Mouse (Mus musculus): Measurements from ENCODE around the gene Nrp1. TPM values are rescaled to one million over a fixed set of nuclear protein-coding genes. Genes with fewer than 3 reads are reported as not detected.

Gene Nrp1
- polyA plus RNA-seq (2015; fragmentation: Nextera tagmentation; extraction: Ambion mirVana), result 82.5 and 90.4 TPM in 2 replicates

DNA sequence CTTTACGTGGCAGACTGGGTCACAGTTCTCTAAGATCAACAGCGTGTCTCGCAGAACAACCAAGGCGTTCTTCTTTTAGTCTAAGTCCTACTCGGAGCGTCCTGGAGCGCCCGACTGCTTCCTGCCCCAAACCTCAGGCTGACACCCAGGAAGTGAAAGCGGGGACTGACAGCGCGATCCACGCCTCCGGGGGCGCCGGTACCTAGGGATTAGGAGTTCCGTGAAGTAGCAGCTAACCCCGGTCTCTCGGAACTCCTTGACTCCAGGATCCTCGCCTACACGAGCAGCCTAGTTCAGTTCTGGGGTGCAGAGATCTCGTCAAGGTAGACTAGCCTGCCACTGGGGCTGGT, at the start of gene Nrp1:
Gene Nrp1, plus strand, starts transcription at position 199 of the 350 bp plus-strand sequence.
- H3K4me3 ChIP-seq, result peak within 1 kb of the TSS; percentile 87
- 0 out of 2 replicates have a peak, but pooled peaks cover 4% of the 10 kb centered on the region for H3K27me3 ChIP-seq
- no peaks in the 10 kb centered on the region for H3K9me3 ChIP-seq
- H3K27ac ChIP-seq, result peak within 1 kb of the TSS; percentile 97
- WGBS, result under 1% methylated on average over 21 of the region's 21 CpGs
- peaks cover 52% of the 10 kb centered on the region for H3K4me1 ChIP-seq (replicated peaks)
- peak; percentile 37 for ATAC-seq (ENCODE audit: low FRiP score)
- H3K36me3 ChIP-seq, result no peaks in the 10 kb centered on the region
- H3K9ac ChIP-seq, result peak within 1 kb of the TSS; percentile 95
- H3K4me2 ChIP-seq, result peak within 1 kb of the TSS; percentile 98

DNA sequence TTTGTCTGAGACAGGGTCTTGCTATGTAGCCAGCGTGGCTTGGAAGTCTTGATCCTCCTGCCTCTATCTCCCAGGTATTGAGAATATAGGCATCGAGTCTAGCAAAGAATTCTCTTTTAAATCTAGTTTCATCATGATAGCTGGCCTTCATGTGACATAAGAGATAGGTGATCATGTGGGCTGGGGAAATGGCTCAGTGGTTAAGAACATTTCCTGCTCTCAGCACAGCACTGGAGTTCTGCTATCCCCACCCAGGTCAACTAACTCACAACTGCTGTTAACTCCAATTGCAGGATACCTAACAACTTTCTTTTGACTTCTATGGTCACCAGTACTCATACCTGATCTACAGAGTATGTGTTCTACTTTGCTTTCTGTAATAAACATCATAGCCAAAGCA, 37.6 kb upstream of the Nrp1 start:
- Histone ChIP-seq H3K36me3 (no peaks in the 10 kb centered on the region), H3K9ac (no peak overlapping the region), H3K27ac (no peak overlapping the region), H3K4me3 (no peak overlapping the region), H3K4me1 (replicated peaks) (no peaks in the 10 kb centered on the region), H3K4me2 (no peak overlapping the region), H3K27me3 (no peaks in the 10 kb centered on the region), H3K9me3 (no peaks in the 10 kb centered on the region)
- no peak for ATAC-seq (ENCODE audit: low FRiP score)
- 91% methylated on average over 2 of the region's 2 CpGs for WGBS

DNA sequence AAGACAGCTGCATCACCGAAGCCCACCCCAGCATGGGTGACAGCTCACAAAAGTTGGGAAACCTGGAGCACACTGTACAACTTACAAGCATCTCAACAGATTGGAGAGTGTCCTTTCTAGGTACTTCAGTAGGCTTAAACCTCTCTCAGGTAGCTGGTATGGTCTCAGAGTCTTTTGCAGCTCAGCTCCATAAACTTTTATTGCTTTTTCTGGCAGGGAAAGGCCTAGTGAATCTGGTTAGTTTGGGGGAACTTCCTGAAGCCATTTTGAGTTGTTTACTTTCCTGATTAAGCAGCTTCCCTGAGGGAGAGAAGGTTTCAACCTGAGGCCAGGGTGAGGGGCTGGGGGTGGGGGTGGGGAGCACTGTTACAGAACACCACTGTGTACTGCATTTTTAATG, 31.1 kb upstream of the Nrp1 start:
- Histone ChIP-seq H3K9me3 (no peaks in the 10 kb centered on the region), H3K36me3 (no peaks in the 10 kb centered on the region), H3K4me1 (replicated peaks) (no peaks in the 10 kb centered on the region), H3K27ac (no peak overlapping the region), H3K9ac (no peak overlapping the region), H3K27me3 (no peaks in the 10 kb centered on the region), H3K4me3 (no peak overlapping the region), H3K4me2 (no peak overlapping the region)
- 93% methylated on average over 1 of the region's 1 CpGs for WGBS
- ATAC-seq (ENCODE audit: low FRiP score), result no peak

DNA sequence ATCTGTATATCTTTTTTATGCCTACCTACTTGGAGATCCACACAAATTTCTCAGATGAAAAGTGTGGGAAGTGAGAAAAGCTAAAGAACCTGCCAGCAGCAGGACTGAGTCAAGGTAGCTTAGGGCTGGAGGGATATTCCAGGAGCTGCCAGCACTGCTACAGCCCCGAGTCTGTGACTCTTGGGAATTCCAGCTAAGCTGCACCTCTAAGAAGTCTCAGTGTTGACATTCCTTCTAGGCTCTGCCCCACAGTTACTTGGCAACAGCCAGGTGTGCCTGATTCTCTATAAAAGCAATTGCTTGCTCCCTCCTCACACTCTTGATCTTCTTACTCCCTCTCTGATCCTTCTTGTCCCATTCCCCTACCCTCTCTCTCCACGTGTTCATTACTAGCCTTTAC, 30.5 kb upstream of the Nrp1 start:
- Histone ChIP-seq H3K27ac (no peak overlapping the region), H3K9me3 (no peaks in the 10 kb centered on the region), H3K4me1 (replicated peaks) (no peaks in the 10 kb centered on the region), H3K36me3 (no peaks in the 10 kb centered on the region), H3K27me3 (no peaks in the 10 kb centered on the region), H3K9ac (no peak overlapping the region), H3K4me2 (no peak overlapping the region), H3K4me3 (no peak overlapping the region)
- 30% methylated on average over 2 of the region's 2 CpGs for WGBS
- no peak for ATAC-seq (ENCODE audit: low FRiP score)

DNA sequence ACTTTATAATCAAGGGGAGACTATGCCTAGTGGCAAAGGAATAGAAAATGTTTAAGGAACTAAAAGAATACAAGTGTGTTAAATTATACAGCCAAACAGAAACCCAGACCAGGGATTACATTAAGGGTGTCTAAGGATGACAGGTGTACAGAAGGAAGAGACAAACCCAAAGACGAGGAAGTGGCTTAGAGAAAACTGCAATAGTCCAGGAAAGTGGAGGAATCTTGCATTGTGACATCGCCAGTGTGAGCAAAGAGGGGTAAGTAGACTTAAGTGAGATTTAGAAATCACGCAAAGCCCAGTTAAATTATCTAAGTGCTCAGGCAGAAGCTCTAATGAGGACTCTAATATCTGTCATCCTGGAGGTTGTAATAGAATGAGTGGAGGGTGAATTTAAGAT, 28.9 kb upstream of the Nrp1 start:
- 88% methylated on average over 3 of the region's 3 CpGs for WGBS
- no peaks in the 10 kb centered on the region for H3K27me3 ChIP-seq
- no peak overlapping the region for H3K27ac ChIP-seq
- no peak overlapping the region for H3K9ac ChIP-seq
- H3K9me3 ChIP-seq, result no peaks in the 10 kb centered on the region
- H3K4me3 ChIP-seq, result no peak overlapping the region
- no peak overlapping the region for H3K4me2 ChIP-seq
- no peak for ATAC-seq (ENCODE audit: low FRiP score)
- no peaks in the 10 kb centered on the region for H3K4me1 ChIP-seq (replicated peaks)
- H3K36me3 ChIP-seq, result no peaks in the 10 kb centered on the region

DNA sequence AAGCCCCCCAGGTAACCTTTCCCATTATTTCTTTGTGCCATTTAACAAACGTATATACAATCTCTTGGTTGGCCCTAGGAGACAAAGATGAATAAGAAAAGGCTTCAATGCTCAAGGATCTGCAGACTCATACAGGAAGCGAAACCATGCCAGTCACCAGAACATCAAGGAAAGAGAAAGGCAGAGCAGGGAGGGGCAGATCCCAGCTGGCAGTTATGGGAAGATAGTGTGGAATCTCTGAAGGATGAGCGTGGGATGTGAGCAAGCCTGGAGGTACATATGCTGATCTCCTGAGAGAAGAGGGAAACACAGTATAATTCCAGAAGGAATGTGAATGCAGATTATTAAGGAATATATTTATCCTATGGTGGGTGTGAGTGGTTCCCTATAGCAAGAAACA, 22.4 kb upstream of the Nrp1 start:
- Histone ChIP-seq H3K9me3 (no peaks in the 10 kb centered on the region), H3K4me3 (no peak overlapping the region), H3K9ac (no peak overlapping the region), H3K4me1 (replicated peaks) (no peaks in the 10 kb centered on the region), H3K27ac (no peak overlapping the region), H3K36me3 (no peaks in the 10 kb centered on the region), H3K4me2 (no peak overlapping the region), H3K27me3 (no peaks in the 10 kb centered on the region)
- 85% methylated on average over 3 of the region's 3 CpGs for WGBS
- no peak for ATAC-seq (ENCODE audit: low FRiP score)

DNA sequence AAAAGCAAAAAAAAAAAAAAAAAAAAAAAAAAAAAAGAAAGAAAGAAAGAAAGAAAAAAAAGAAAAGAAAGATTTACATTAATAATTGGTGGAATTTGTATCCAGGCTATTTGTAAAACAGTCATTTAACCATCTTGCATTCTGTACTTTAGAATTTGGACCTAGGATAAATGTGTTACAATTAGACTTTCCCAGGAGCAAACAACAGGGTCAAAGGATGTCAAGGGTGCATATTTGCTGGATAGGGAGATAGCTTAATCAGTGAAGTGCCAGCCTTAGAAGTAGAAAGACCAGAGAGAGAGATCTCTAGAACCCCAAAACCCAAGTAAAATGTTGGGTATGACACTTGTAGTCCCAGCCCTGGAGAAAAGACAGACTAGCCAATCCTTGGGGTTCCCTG, 19.5 kb upstream of the Nrp1 start:
- Histone ChIP-seq H3K36me3 (no peaks in the 10 kb centered on the region), H3K4me1 (replicated peaks) (no peaks in the 10 kb centered on the region), H3K4me3 (no peak overlapping the region), H3K27ac (no peak overlapping the region), H3K9me3 (no peaks in the 10 kb centered on the region), H3K27me3 (no peaks in the 10 kb centered on the region), H3K4me2 (no peak overlapping the region), H3K9ac (no peak overlapping the region)
- ATAC-seq (ENCODE audit: low FRiP score), result no peak

DNA sequence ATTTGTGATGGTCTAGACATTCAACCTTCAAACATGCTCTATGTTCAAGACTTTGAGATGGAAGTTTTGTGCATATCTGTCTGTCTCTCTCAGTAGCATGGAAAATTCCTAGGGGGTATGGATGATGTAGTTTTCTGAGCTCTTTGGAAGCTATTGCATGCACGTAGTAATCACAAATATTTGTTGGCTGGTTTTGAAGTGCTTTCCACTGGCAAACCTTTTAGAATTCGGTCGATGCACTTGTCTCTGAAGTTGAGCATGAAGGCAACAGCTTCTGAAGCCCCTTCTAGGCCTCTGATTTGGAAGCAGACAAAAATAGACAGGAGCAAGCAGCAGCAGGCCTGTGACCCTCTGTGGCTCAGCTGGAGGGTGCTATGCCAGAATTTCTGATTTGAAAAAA, 18.9 kb upstream of the Nrp1 start:
- no peaks in the 10 kb centered on the region for H3K9me3 ChIP-seq
- WGBS, result 95% methylated on average over 3 of the region's 3 CpGs
- H3K27me3 ChIP-seq, result no peaks in the 10 kb centered on the region
- no peak overlapping the region for H3K9ac ChIP-seq
- no peaks in the 10 kb centered on the region for H3K4me1 ChIP-seq (replicated peaks)
- ATAC-seq (ENCODE audit: low FRiP score), result no peak
- no peak overlapping the region for H3K27ac ChIP-seq
- no peaks in the 10 kb centered on the region for H3K36me3 ChIP-seq
- no peak overlapping the region for H3K4me3 ChIP-seq
- H3K4me2 ChIP-seq, result no peak overlapping the region

DNA sequence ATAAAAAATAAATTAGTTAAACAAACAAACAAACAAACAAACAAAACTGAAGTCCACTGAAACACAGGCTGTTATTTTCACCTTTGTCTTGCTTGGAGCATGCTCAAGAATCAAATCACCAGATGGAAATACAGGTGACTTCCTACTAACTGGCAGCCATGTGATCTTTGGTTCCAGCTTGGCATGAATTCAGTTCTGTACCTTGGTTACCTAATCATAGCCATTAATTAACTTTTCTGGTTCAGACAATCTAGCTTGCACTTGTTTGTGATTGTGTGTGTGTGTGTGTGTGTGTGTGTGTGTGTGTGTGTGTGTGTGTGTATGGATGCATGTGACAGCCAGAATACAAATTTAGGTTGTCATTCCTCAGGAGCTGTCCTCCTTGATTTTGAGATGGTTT, 8.0 kb upstream of the Nrp1 start:
- Histone ChIP-seq H3K9ac (no peak overlapping the region), H3K27ac (no peak overlapping the region), H3K4me2 (no peak overlapping the region), H3K4me3 (no peak overlapping the region), H3K36me3 (no peaks in the 10 kb centered on the region), H3K4me1 (replicated peaks) (peaks cover 3% of the 10 kb centered on the region; the same call in 1 of the 2 replicates), H3K9me3 (no peaks in the 10 kb centered on the region), H3K27me3 (no peaks in the 10 kb centered on the region)
- no peak for ATAC-seq (ENCODE audit: low FRiP score)

DNA sequence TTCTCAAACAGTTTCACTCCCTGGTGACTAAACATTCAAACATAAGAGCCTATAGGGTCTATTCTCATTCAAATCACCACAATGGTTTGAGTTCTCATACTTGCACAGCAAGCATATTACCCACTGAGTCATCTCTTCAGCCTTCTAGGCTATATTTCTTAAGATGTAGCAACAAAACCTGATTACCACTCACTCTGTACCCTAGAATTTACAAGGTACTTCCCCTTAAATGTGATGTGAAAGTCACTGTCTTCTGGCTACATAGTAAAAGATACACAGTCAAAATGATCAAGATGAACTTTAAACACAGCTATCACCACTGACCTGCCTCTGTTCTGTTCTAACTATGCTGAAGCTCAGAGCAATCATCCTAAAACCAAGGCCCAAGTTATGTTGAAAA, 7.2 kb upstream of the Nrp1 start:
- ATAC-seq (ENCODE audit: low FRiP score), result no peak
- no peak overlapping the region for H3K4me3 ChIP-seq
- H3K27me3 ChIP-seq, result 0 out of 2 replicates have a peak, but pooled peaks cover 3% of the 10 kb centered on the region

DNA sequence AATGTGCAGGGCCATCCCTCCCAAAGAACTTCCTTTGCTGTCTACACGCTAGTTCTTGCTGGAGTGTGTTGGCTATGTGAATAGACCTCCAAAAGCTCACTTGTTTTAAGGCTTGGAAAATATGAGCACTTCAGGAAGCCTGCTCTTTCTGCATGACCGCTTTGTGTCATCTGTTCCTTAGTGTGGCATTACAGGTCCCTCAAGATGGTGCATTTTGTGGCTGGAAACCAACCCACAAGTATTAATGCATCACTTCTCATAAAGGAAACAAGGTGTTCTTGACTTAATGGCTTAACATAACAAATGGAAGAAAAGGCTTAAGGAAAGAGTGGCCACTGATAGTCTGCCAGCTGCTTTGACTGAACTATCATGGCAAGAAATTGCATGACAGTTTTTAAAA, 5.6 kb upstream of the Nrp1 start:
- H3K36me3 ChIP-seq, result no peaks in the 10 kb centered on the region
- H3K27me3 ChIP-seq, result 0 out of 2 replicates have a peak, but pooled peaks cover 4% of the 10 kb centered on the region
- no peaks in the 10 kb centered on the region for H3K9me3 ChIP-seq
- no peak overlapping the region for H3K4me2 ChIP-seq
- WGBS, result 91% methylated on average over 2 of the region's 2 CpGs
- no peak overlapping the region for H3K9ac ChIP-seq
- no peak overlapping the region for H3K27ac ChIP-seq
- H3K4me1 ChIP-seq (replicated peaks), result peaks cover 16% of the 10 kb centered on the region
- ATAC-seq (ENCODE audit: low FRiP score), result no peak
- H3K4me3 ChIP-seq, result no peak overlapping the region

More for the DNA sequence above, 7.2 kb upstream of the Nrp1 start:
- no peak overlapping the region for H3K27ac ChIP-seq
- H3K9me3 ChIP-seq, result no peaks in the 10 kb centered on the region
- H3K36me3 ChIP-seq, result no peaks in the 10 kb centered on the region
- no peak overlapping the region for H3K9ac ChIP-seq
- no peak overlapping the region for H3K4me2 ChIP-seq
- H3K4me1 ChIP-seq (replicated peaks), result peaks cover 3% of the 10 kb centered on the region

DNA sequence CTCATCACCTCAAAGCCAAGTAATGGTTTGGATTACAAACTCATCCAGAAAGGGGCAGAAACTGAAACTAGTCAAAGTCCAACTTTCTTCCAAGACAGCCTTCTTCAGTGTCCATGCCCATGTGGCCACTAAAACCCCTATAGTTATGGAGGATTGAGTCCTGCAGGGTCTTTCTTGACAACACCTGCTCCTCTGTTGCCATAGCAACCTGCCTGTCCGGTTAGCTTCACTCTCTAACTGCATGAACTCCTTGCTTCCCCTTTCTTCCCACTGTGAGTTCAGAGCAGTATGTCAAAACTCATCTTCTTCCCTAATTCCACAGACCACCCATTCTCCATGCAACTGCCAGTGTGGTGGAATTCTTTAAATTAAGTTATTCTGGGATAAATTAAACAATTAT, 4.4 kb upstream of the Nrp1 start:
- Histone ChIP-seq H3K4me3 (no peak overlapping the region), H3K4me2 (no peak overlapping the region), H3K27ac (no peak overlapping the region), H3K9me3 (no peaks in the 10 kb centered on the region), H3K9ac (no peak overlapping the region), H3K36me3 (no peaks in the 10 kb centered on the region), H3K27me3 (0 out of 2 replicates have a peak, but pooled peaks cover 4% of the 10 kb centered on the region), H3K4me1 (replicated peaks) (peaks cover 26% of the 10 kb centered on the region)
- no peak for ATAC-seq (ENCODE audit: low FRiP score)
- 6% methylated on average over 1 of the region's 1 CpGs for WGBS

DNA sequence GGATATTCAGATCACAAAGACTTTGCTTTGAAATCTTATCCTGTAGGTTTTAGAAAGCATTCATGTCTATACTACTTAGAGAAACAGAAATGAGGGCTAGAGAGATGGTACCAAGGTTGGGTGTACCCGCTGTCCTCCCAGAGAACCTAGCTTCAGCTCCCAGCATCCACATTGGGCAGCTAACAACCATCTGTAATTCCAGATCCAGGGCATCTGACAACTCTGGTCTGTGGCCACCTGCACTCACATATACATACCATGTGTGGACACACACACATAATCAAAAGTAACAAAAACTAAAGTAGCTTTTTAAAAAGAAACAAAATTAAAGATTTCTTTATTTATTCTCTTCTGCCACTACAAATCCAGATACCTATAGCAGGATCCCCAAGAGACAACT, 3.3 kb upstream of the Nrp1 start:
- peaks cover 28% of the 10 kb centered on the region for H3K4me1 ChIP-seq (replicated peaks)
- H3K9ac ChIP-seq, result no peak overlapping the region
- no peak overlapping the region for H3K27ac ChIP-seq
- 0 out of 2 replicates have a peak, but pooled peaks cover 4% of the 10 kb centered on the region for H3K27me3 ChIP-seq
- 97% methylated on average over 1 of the region's 1 CpGs for WGBS
- H3K9me3 ChIP-seq, result no peaks in the 10 kb centered on the region
- H3K36me3 ChIP-seq, result no peaks in the 10 kb centered on the region
- no peak overlapping the region for H3K4me2 ChIP-seq
- ATAC-seq (ENCODE audit: low FRiP score), result no peak
- no peak overlapping the region for H3K4me3 ChIP-seq

DNA sequence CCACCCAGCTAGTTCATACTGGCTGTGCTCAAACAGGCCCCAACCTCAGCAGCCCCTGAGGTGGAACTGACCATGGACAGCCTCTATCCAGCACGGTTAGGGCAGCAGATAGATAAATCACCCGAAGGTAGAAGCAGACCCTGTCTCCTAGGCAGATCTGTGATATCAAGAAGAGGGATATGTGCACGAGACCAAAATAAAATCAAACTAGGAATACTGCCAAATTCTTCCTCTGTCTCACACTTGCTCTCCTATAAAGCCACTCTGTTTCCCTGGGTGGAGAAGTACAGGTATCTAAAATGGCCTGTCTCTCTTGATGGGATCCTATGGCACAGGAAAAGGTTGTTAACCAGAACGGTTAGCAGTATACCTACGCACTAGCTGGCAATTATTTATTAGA, 2.2 kb upstream of the Nrp1 start:
- H3K4me1 ChIP-seq (replicated peaks), result peaks cover 37% of the 10 kb centered on the region
- WGBS, result 81% methylated on average over 5 of the region's 5 CpGs
- H3K4me3 ChIP-seq, result no peak overlapping the region
- H3K9me3 ChIP-seq, result no peaks in the 10 kb centered on the region
- ATAC-seq (ENCODE audit: low FRiP score), result no peak
- H3K9ac ChIP-seq, result no peak overlapping the region
- H3K36me3 ChIP-seq, result no peaks in the 10 kb centered on the region
- no peak overlapping the region for H3K27ac ChIP-seq
- peak overlapping the region; percentile 98 for H3K4me2 ChIP-seq
- H3K27me3 ChIP-seq, result 0 out of 2 replicates have a peak, but pooled peaks cover 4% of the 10 kb centered on the region

Measured in hindbrain, embryonic 13.5 days (tissue).